Mouse (Mus musculus) testis, adult 2 months (tissue): ENCODE measurements at regions not wholly inside any gene's neighbourhood (a gene's known extent, or its start where the extent isn't known, plus 50 kb on each side); places are given as distances from the start of the nearest gene placed in this dataset.
"Not testable (repeated sequence)": the region's sequence is repeated elsewhere in the genome, so short reads cannot be mapped to it uniquely, and the experiment has no call there.

Experiments
- H3K27ac ChIP-seq: fragments of 200-500 bp; 2 replicates; pipeline ENCODE4 v1.5.1; 2012; ENCODE audit warnings: low read depth, low read length; ENCODE audit not compliant: control insufficient read depth, insufficient read depth
- H3K27me3 ChIP-seq: fragments of 200-500 bp; 2 replicates; pipeline ENCODE4 v1.6.1; 2012; ENCODE audit warnings: mild to moderate bottlenecking, low read length, moderate library complexity; ENCODE audit not compliant: control insufficient read depth, insufficient read depth
- H3K36me3 ChIP-seq: fragments of 200-500 bp; 2 replicates; pipeline ENCODE4 v1.6.1; 2012; ENCODE audit warnings: mild to moderate bottlenecking, low read length; ENCODE audit not compliant: control insufficient read depth, insufficient read depth
- H3K4me1 ChIP-seq: fragments of 200-500 bp; 2 replicates; pipeline ENCODE4 v1.6.1; 2012; ENCODE audit warnings: low read length; ENCODE audit not compliant: control insufficient read depth, insufficient read depth
- H3K4me3 ChIP-seq: fragments of 200-500 bp; 2 replicates; pipeline ENCODE4 v1.5.1; 2012; ENCODE audit warnings: low read depth, mild to moderate bottlenecking, low read length, moderate library complexity, mixed read lengths; ENCODE audit not compliant: control insufficient read depth
- CTCF ChIP-seq: fragments of 200-500 bp; IDR thresholded peaks from 2 replicates; pipeline ENCODE4 v1.5.1; 2012; ENCODE audit warnings: low read depth, mild to moderate bottlenecking, inconsistent platforms, low read length, moderate library complexity; ENCODE audit not compliant: control insufficient read depth, insufficient read depth, insufficient replicate concordance
- POLR2A ChIP-seq: fragments of 200-500 bp; IDR thresholded peaks from 2 replicates; pipeline ENCODE4 v1.6.1; 2012; ENCODE audit warnings: low read depth, mild to moderate bottlenecking, inconsistent platforms, low read length, moderate library complexity; ENCODE audit not compliant: control insufficient read depth

GRCm38 (mm10) chr12:69473379-69474057 lies 101.3 kb upstream of the Gm9887 start:
- no peak for TF ChIP-seq POLR2A
- no peak for TF ChIP-seq CTCF
- H3K4me3 ChIP-seq = no peak overlapping the region
- H3K27me3 ChIP-seq = no peaks in the 10 kb centered on the region
- peaks cover 10% of the 10 kb centered on the region for H3K4me1 ChIP-seq
- no peak overlapping the region for H3K27ac ChIP-seq
- H3K36me3 ChIP-seq = no peaks in the 10 kb centered on the region

GRCm38 (mm10) chr12:69472912-69473311 lies 100.7 kb upstream of the Gm9887 start:
- Histone ChIP-seq H3K27ac (no peak overlapping the region), H3K27me3 (no peaks in the 10 kb centered on the region), H3K4me1 (peaks cover 10% of the 10 kb centered on the region), H3K36me3 (no peaks in the 10 kb centered on the region), H3K4me3 (no peak overlapping the region)
- TF ChIP-seq POLR2A = no peak
- no peak for TF ChIP-seq CTCF

- Histone ChIP-seq H3K4me1 (peaks cover 9% of the 10 kb centered on the region), H3K27me3 (no peaks in the 10 kb centered on the region), H3K36me3 (no peaks in the 10 kb centered on the region), H3K27ac (no peak overlapping the region), H3K4me3 (no peak overlapping the region)
- TF ChIP-seq CTCF = no peak
- no peak for TF ChIP-seq POLR2A
Observed at GRCm38 (mm10) chr12:69471876-69472275, 99.6 kb upstream of the Gm9887 start.

- TF ChIP-seq CTCF (no peak), POLR2A (no peak)
Observed at GRCm38 (mm10) chr12:69469004-69469403, 96.7 kb upstream of the Gm9887 start.

GRCm38 (mm10) chr12:69467363-69467762 lies 95.1 kb upstream of the Gm9887 start:
- Histone ChIP-seq H3K4me1 (no peaks in the 10 kb centered on the region; the same call in 1 of the 2 replicates), H3K27ac (no peak overlapping the region), H3K4me3 (no peak overlapping the region), H3K27me3 (no peaks in the 10 kb centered on the region), H3K36me3 (no peaks in the 10 kb centered on the region)
- TF ChIP-seq POLR2A (no peak), CTCF (no peak)

More at GRCm38 (mm10) chr12:69469004-69469403, 96.7 kb upstream of the Gm9887 start:
- Histone ChIP-seq H3K4me1 (no peaks in the 10 kb centered on the region), H3K4me3 (no peak overlapping the region), H3K27ac (no peak overlapping the region), H3K27me3 (no peaks in the 10 kb centered on the region), H3K36me3 (no peaks in the 10 kb centered on the region)

- no peaks in the 10 kb centered on the region for H3K36me3 ChIP-seq
- TF ChIP-seq POLR2A = no peak
- no peak for TF ChIP-seq CTCF
- no peak overlapping the region for H3K27ac ChIP-seq
- H3K4me1 ChIP-seq = no peaks in the 10 kb centered on the region; the same call in 1 of the 2 replicates
- no peaks in the 10 kb centered on the region for H3K27me3 ChIP-seq
- no peak overlapping the region for H3K4me3 ChIP-seq
Observed at GRCm38 (mm10) chr12:69464906-69465305, 92.6 kb upstream of the Gm9887 start.

GRCm38 (mm10) chr12:69463327-69463726 lies 91.1 kb upstream of the Gm9887 start:
- not testable (repeated sequence) for H3K36me3 ChIP-seq, H3K4me1 ChIP-seq, H3K4me3 ChIP-seq, H3K27ac ChIP-seq, H3K27me3 ChIP-seq
